Mouse (Mus musculus) lung, postnatal 25 days (tissue): ENCODE data around the gene Smim20.

Source experiments
- DNase-seq: peaks from one replicate; pipeline ENCODE4 v3.0.0; 2022; ENCODE audit warnings: low spot score

Gene Smim20

DNA sequence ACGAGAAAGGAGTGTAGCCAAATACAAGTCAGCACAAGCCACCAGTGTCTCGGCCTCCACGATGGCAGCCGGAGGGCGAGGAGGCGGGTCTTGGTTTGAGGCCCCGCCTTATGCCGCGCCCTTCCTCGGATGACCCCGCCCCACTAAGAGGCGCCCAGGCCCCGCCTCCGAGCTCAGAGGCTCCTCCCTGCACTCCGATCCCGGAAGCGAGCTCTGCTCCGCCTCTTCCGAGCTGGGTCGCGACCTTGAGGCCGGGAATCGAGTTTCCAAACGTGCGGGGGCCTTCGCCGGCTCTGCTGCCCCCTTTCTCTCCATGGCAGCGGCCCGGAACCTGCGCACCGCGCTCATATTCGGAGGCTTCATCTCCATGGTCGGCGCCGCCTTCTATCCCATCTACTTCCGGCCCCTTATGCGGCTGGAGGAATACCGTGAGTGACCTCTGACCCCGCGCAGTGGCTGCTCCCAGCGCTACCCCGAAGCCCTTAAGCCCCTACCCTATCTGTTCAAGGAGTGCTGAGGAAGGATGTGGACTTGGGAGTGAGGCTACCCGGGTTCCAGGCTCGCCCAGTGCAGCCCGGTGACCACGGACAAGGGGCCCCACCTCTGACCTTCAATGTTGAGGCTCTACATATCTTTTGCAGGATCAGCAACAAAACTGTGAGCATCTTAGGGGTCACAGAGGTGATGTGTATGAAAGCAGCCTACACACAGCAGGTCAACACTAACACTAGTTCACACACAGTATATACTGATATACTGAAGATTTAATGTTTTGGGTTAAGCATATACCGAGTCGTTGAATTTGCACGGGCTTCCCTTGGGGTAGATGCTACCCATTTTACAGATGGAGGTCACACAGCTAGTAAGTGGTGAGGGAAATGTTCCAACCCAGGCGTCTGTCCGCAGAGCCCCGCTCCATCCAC is at the start of gene Smim20:
TSS of gene Smim20 (plus strand) at position 153 of the 923 bp plus-strand sequence.
- DNase-seq = peak; percentile 85

DNA sequence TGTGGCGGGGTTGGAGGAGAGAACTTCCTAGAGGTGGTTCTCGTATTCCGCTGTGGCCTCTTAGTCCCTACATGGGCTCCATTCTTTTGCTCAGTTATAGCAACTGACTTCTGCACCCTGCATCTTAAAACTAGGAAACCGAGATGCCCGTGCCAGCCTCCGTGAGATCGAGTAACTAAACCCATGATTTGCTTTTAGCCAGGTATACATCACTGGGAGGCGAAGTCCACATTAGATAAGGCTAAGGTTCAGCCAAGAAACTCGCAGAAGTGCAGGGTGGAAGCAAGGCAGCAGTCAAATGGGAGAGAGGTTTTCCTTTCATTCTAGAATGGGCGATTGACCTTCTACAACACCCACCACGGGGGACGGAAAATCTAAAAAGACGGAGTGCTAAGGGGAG is 41.4 kb upstream of the Smim20 start:
- no peak for DNase-seq

DNA sequence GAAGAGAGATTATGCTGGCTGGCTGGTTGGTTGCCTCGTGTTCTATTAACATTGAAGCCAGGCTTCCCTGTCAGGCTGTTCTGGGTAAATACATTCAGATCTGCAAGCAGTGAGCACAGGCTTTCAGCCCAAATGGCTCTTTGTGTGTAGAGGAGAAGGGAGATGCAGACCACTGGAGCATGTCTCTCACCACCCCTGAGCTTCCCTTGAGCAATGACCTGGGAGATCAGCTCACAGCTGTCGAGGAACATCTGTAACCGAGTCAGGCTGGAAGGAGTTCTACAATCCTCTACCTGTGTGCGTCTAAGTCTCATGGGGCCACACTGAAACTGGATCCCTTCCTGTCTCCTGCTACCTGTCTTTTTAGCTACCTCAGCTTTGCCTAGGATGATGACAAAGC is 36.3 kb upstream of the Smim20 start:
- no peak for DNase-seq

DNA sequence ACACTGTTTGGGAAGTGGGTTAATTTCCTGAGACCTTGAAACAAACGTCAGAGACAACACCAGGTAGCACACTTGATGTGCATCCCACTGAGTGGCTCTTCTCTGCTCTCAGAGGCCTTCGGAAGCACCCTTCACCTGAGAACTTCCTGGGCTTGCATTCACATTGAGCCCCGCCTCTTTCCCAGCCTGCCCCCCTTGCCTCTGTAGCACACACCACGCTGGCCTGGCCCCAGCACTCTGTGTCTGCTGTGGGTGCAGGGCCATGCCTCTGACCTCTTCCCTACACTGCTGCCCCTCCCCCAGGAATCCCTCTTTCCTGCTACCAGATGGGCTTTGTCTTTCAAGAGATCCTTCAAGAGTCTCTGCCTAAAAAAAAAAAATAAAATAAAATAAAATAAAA is 31.3 kb upstream of the Smim20 start:
- peak; percentile 31 for DNase-seq

DNA sequence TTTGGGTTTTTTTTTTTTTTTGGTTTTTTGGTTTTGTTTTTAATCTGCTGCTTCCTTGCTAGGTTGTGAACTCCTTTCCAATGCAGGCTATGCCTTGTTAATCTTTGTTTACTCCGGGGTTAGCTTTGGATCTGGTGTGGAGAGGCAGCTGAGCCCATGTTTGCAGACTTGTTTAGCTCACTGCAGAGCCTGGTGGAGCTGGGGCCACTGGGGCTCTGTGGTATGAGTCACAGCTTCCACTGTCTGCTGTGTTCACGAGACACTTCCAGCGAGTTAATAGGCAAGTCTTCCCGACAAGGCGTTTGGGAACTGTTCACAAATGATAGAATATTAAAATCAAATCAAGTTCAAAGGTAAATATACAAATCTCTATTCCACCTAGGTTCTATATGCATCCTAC is 30.7 kb upstream of the Smim20 start:
- DNase-seq = no peak

DNA sequence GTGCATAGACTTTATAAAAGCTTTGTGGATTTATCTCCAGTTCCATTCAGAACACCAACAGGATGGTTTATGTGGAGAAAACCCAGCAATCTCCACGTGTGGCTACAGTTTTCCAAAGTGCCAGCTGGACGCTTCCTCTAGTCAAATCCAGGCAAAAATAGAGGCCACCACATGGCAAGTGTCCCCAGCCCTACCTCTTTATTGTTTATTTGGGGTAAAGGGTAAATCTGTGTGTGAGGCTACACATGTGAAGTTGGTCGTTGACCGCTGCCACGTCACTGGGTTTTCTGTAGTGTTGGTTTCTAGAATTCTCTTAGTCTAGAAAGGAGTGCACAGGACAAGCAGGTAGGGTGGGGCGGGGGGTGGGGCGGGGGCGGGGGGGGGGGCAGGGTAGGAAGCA is 30.1 kb upstream of the Smim20 start:
- DNase-seq = no peak

DNA sequence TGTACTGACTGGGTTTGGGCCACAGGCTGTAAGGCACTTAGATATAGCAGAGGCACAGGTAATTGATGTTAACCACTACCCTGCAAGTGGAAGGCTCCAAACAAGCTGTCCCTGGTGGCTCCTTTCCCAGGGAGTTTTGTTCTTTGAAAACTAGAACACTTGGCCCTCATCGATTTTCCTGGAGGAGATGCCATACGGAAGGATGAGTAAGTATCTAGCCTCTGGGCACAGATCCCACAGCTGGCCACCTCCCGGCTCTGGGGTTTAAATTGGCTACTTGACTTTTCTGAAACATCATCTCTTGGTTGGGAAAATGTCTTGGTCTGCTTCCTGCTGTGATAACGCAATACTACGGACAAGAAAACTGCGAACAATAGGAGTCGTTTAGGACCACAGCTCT is 28.1 kb upstream of the Smim20 start:
- no peak for DNase-seq

DNA sequence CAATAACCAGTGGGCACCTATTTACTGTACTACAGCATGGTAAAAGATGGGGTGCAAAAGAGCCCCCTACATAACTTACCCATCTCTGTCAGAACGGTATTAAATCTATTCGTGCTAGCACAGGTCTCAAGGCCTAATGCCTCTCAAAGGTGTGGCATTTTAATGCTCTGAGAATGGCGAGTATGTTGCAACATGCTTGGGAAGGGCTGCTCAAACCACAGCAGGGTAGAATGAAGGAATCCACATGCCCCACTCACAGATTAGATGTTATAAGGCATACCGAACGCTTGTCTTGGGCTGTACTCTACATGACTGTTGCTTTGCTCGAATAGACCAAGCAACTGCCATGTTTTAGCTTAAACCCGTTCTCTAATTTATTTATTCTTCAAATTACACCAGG is 27.7 kb upstream of the Smim20 start:
- DNase-seq = no peak

DNA sequence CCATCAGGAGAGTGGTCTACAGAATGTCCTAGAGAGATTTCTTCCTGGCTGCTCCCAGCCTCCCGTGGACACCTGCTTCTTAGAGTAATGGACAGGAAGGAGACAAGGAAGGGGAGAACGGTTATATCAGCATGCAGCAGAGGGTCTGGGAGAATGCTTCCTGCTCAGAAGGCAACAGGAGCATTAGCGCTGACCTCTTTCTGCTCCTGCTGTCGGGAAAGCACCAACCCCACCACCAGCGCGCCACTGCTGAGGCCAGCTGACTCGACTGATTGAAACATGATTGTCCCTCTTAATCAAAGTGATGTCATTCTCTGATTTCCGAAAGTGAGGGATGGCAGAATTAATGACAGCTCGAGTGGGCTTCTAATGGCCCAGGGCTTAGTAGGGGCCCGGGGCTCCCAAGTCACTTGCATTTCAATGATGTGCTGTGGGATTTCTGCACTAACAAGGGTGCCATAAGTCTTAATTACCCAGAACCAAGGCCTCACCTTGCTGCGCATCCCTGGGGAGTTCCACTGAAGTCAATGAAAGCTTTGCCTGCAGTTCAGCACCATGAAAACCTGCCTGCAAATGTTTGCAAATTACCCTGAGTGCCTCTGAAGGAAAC is 26.9 kb upstream of the Smim20 start:
- DNase-seq = no peak

DNA sequence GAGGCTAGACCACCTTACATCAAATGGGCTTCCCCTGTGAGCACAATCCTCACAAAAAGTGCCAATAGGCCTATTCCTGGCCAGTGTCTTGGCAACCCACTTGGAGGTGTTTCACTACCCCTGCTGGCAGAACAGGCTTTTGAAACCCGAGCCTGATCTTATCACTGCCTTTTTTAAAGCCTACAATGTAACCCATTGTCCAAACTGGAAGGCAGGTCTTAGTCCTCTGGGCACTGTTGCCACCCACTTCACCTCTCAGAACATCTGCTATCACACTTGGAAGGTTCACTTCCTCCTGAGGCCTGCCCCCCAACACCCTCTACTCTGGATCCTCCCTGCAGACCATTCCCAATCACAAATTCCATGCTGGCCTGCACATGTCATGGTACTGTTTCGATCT is 25.8 kb upstream of the Smim20 start:
- DNase-seq = no peak

DNA sequence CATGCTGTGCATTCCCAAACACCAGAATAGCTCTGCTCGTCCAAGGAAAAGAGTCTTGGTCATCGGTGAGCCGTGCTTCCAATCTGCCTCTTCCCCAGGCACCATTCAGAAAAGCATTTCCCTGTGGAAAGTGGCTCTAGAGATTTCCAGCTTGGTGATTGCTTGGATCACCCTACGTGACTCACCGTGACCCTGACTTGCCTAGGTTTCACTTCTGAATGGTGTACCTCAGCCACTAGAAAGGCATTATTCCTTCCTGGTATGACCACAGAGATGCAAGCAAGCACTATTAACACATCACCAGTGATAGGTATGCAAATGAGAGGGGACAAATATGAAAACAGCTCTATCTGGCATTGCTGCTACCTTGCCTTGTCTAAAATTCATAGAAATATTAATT is 24.9 kb upstream of the Smim20 start:
- DNase-seq = no peak

DNA sequence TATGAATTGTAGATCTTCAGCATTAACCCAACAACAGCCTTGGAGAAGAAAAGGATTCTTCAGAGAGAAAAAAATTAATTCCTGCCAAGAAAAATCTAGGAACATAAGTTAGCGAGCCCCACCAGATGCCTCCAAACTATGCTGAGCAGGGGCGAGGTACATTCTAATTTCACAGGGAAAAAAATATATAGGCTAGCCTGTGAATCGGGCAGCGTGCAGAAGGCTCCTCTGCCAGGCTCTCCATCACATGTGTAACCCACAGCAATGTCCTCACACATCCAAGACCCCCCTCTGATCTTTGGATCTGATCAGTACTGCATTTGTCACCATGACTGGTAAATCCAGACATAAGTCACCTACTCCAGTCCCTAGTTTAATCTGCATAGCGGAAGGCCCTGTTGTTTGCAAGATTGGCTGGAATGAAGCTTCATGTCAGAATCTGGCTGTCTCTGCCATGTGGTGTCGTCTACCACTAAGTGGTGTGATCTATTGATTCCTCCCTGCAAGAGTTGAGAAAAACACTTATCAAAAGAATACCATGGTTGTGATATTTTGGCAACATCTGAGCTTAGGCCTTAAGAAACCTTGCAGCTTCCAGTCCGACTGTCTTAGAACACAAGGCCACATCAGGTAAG is 23.9 kb upstream of the Smim20 start:
- no peak for DNase-seq

DNA sequence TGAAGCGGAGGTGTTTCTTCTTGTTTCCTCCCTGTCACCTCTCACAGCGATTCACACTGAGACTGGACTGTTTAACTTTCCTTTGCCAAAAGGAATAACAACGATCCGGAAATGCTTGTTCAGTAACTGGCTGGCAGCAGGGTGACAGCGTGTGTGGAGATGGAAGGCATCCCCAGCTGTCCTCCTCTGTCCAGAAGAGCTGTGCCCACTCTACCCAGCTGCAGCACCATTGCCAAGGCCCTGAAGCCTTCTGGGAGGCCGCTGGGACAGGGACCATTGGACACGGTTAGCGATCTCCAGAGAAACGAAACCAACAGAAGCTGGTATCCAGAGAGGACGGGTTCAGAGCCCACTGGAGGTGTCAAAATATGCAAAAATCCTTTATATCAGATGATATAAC is 22.9 kb upstream of the Smim20 start:
- no peak for DNase-seq

DNA sequence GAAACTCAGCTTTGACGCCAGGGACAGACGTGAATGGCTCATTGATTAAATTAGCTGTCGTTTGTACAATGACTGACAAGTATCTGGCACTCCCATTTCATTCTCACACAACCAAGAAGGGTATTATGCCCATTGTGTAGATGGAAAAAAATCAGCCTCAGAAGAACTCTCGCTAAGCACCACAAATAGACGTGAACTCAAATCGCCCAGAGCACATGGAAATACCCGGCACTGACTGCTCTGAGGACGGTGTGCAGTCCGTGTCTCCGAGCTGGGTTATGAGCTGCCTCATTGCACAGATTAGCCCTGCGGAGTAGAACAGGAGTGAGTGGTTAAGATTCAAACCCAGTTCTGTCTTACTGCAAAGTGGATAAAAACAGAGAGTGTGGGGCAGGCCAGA is 18.4 kb upstream of the Smim20 start:
- no peak for DNase-seq

DNA sequence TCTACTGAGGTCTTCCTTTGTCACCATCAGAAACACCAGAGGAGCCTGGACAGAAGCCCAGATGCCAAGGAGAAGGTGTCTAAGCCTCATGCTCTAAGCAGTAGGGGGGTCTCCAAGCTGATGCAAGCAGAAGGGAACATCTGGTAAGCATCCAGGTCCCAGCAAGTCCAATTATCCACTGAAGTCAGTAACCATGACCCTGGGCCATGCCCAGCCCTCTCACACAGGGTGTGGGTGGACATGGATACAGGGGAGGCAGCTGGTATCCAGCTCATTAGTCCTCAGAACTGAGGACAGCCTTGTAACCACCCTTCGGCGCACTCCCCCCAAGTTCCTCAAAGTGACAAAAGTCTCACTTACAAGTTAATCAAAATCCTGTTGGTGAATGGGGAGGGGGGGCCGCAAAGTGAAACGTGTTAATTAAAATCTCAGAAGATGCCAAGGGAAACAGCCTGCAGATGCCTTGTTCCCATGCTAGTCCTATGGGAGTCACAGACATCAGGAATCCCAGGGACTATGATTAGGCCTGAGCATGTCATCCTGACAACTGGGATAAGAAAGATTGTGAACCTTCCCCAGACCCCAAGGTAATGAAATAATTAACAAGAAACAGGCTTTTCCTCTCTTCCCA is 17.3 kb upstream of the Smim20 start:
- no peak for DNase-seq

DNA sequence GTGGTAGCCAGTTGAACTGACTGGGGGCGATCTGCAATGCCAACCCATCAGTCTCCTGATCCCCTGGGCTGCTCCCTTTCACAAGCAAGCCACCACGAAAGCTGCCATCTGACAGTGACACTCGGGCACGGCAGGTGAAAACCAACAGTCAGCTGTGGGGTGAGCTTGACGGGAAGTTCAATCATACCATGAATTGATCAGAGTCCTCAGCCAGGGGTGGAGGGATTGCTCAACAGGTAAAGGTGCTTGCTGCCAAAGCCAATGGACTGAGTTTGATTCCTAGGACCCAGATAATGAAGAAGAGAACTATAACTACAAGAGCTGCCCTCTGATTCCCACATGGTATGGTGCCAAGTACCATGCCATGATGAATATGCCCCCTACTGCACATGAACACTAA is 12.7 kb upstream of the Smim20 start:
- no peak for DNase-seq

DNA sequence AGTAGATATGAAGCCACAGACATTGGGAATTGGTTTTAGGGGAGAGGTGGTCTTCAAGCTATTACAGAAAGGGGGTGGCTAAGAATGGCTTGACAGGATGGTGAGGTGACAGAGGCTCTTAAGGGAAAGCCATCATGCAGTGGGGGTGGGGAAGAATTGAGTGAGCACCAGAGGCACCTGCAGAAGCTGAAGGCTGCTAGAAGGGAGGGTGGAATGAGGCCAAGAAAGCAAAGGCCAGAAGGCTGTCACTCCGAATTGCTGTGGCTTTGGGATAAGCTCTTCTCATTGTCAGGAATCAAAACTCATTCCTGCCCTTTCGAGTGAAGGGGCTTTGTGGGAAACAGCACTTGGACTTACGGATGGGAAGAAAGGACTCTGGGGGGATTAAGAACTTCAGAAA is 12.1 kb upstream of the Smim20 start:
- DNase-seq = no peak

DNA sequence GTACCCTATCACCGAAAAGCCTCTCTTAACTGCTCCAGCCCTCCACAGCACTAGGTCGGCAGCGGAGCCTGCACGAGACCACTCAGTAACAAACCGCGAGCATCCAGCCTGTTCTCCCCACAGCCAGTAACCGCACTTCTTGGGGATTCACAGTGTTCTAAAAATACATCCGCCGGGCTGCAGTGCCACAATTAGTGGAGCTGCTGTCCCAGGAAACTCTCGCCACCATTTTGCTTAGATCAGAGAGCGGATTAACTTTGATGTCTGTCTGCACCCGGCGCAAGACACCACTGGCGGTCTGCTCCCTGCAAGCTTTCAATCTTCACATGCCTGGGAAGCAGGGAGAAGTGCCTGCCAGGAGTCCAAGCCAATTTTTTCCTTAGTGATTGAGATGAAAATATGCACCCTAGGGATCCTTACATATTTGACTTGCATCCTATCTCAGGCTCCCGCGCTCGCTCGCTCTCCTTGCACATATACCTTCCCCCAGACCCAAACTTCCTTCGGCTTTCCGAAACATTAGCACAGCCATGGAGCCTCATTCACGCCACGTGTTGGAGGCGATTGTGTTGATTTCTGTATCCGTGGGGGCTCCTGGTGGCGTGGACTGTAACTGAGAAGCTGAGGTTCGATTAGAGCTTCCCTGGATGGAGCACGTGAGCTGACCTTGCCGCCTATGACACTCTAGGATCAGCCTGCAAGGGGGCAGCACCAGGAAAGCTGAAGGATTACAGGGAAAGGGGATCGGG is 8.7 kb upstream of the Smim20 start:
- no peak for DNase-seq

DNA sequence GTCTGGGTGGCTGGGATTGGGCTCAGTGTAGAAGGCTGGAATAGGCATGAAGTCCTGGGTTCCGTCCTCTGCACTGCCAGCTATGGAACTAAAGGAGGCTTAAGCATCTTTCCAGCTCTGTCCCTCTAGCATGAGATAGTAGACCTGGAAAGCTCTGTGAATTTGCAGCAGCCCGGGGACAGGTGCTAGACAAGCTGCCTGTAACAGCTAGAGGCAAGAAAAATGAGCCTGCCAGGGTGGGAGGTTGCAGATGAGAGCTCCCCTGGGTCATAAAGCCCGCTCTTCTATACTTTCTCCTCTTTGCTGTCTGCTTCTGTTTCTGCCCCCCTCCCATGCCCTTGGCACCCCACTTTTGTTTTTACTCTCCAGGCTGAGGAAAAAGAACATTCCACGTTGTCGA is 7.0 kb upstream of the Smim20 start:
- no peak for DNase-seq

DNA sequence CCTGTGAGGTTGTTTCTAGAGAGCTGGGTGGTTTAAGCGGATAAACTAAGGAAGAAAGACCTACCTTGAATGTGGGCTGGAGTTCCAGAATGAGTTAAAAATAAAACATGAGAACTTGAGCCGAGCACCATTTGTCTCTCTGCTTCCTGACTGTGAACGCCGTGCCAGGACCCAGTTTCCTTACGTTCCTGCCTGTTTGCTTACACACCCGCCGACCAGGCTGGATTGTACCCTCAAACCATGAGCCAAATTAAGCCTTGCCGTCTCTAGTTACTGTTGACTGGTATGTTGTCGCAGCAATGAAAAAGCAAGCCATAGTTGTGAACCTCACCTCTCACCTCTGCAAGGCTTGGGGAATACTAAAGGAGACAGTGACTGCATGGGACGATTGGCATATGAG is 4.9 kb upstream of the Smim20 start:
- DNase-seq = no peak

DNA sequence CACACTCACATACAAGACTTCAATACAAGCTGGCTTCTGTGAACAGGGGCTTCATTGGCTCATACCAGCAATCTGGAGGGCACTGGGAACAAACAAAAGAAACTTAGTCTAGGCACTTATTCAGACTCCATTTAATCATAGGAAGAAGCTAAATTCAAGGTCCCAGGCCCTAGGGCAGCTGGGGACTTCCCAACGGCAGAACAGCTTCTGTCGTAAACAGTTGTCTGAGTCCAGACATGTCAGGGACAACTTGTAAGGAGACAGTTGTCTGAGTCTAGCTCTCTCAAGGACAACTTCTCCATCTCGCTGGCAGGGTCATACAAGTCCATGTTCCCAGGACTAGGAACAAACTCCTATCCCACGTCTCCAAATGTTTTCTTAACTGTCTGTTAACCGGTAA is 2.8 kb upstream of the Smim20 start:
- DNase-seq = no peak

DNA sequence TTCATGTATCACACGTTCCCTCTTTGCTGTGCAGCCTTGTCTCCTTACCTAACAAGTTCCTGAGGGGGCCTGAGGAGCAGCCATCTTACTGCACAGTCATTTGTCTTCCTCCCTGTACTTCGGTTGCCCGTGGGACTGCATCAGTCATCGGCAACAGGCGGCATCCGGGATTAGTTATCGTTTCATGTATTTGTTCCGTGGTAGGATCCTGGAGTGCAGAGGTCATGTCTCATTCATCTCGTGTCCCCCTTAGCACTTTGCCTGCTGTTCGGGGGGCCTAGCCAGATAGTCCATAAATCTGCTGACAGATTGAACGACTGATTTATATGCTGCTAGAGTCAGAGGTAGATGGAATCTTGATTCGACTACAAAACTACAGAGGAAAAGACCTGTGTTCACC is 1.1 kb upstream of the Smim20 start:
- DNase-seq = no peak
